Mouse (Mus musculus): ENCODE measurements around the gene Tcp10b. TPM values are rescaled to one million over a fixed set of nuclear protein-coding genes. Genes with fewer than 3 reads are reported as not detected.
"Not testable (repeated sequence)": the region's sequence is repeated elsewhere in the genome, so short reads cannot be mapped to it uniquely, and the experiment has no call there.

The Tcp10b gene
- polyA plus RNA-seq, 1 experiment from 2014 or later = 0.23 TPM

DNA sequence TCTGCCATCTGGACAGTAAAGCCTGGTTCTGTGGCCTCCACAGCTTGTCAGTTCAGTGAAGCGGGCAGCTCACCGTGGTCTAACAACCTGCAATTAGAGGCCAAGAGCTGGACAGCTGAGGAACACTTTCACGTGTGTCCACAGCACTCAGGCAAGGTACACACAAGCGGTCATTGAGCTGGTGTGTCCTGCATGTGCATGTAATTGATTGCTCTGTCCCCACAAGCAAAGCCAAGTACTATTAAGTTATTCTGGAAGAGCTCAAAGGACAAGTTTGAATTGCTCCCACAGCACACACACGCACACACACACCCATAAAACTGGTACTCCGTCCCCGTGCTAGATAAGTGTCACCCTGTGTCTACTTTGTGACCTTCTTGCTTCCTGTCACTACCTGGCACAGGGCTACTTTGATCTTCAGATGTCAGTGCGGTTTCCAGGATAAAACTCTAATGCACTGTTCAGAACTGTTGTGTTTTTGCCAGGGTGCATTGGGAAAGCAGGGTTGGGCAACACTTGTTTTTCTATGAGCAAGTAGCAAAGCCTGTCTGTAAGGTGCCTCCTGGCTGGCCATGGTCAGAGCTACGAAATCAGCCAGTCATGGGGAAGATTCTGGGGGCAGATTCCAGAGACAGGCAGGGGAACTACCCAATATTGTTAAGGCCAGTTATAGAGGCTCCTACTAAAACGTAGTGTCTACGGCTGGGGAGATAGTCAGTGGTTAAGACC, 69.0 kb downstream of the Tcp10b start:
- H3K27me3 ChIP-seq (ENCODE audit: control insufficient read depth, insufficient read depth, low read length); ATAC-seq (ENCODE audit: low FRiP score); H3K4me1 ChIP-seq (replicated peaks; ENCODE audit: control insufficient read depth, insufficient read depth, low read length); H3K9ac ChIP-seq (ENCODE audit: low read depth, low read length); DNase-seq (ENCODE audit: low spot score); H3K4me2 ChIP-seq (replicated peaks; ENCODE audit: low read depth, low read length); H3K9me3 ChIP-seq (ENCODE audit: control insufficient read depth, low read length); H3K4me3 ChIP-seq (ENCODE audit: low read depth, low read length); H3K27ac ChIP-seq (ENCODE audit: low read depth, low read length); H3K36me3 ChIP-seq (ENCODE audit: control insufficient read depth, insufficient read depth, low read length): not testable (repeated sequence)
- 80% methylated on average over 9 of the region's 11 CpGs for WGBS

DNA sequence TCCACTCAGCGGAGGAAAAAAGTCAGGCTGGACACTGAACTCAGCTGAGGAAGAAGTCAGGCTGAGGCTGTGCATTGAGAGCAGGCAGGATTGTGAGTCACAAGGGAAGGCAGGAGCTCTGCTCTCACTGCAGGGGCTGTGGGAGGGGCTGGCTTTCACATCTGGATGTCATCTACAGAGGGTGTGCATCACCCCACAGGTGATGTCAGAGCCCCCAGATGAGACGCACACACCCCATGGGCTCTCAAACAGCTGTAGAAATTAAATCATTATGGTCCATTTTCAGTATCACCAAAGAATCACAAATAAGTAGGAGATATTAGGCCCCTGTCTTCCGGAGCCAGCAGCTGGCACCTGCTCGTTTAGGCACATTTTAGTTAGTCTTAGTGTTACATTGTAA, 70.8 kb downstream of the Tcp10b start, which contains the start of gene Unc93a:
Unc93a (minus strand) TSS at position 101 of the 400 bp plus-strand sequence.
- not testable (repeated sequence) for H3K9ac ChIP-seq (ENCODE audit: low read depth, low read length); H3K27ac ChIP-seq (ENCODE audit: low read depth, low read length); H3K27me3 ChIP-seq (ENCODE audit: control insufficient read depth, insufficient read depth, low read length); DNase-seq (ENCODE audit: low spot score); H3K4me1 ChIP-seq (replicated peaks; ENCODE audit: control insufficient read depth, insufficient read depth, low read length); H3K9me3 ChIP-seq (ENCODE audit: control insufficient read depth, low read length); H3K36me3 ChIP-seq (ENCODE audit: control insufficient read depth, insufficient read depth, low read length); H3K4me3 ChIP-seq (ENCODE audit: low read depth, low read length); ATAC-seq (ENCODE audit: low FRiP score); H3K4me2 ChIP-seq (replicated peaks; ENCODE audit: low read depth, low read length)
- 89% methylated on average over 3 of the region's 4 CpGs for WGBS

Other genes with a start within 250 kb of the Tcp10b start
- gene Mas1, start 193.0 kb upstream of the Tcp10b start, polyA plus RNA-seq (2014; fragmentation: Nextera tagmentation; extraction: Ambion mirVana) = 0.08 and 0.14 TPM in 2 replicates
- gene Mrgprh, start 185.1 kb upstream of the Tcp10b start, polyA plus RNA-seq (2014; fragmentation: Nextera tagmentation; extraction: Ambion mirVana) = not detected in 2 replicates
- 1.0 and 1.5 TPM in 2 replicates for gene Pnldc1, start 150.9 kb upstream of the Tcp10b start, polyA plus RNA-seq (2014; fragmentation: Nextera tagmentation; extraction: Ambion mirVana)
- gene Tcp1, start 145.4 kb upstream of the Tcp10b start, polyA plus RNA-seq (2014; fragmentation: Nextera tagmentation; extraction: Ambion mirVana) = 546 and 558 TPM in 2 replicates
- gene Mrpl18, start 144.8 kb upstream of the Tcp10b start, polyA plus RNA-seq (2014; fragmentation: Nextera tagmentation; extraction: Ambion mirVana) = 162 and 171 TPM in 2 replicates
- gene Acat3, start 120.5 kb upstream of the Tcp10b start, polyA plus RNA-seq (2014; fragmentation: Nextera tagmentation; extraction: Ambion mirVana) = 0.71 and 1.2 TPM in 2 replicates
- 244 and 372 TPM in 2 replicates for gene Acat2, start 100.4 kb upstream of the Tcp10b start, polyA plus RNA-seq (2014; fragmentation: Nextera tagmentation; extraction: Ambion mirVana)
- gene Wtap, start 66.9 kb upstream of the Tcp10b start, polyA plus RNA-seq (2014; fragmentation: Nextera tagmentation; extraction: Ambion mirVana) = 130 and 133 TPM in 2 replicates
- gene Sod2, start 54.3 kb upstream of the Tcp10b start, polyA plus RNA-seq (2014; fragmentation: Nextera tagmentation; extraction: Ambion mirVana) = 120 and 127 TPM in 2 replicates
- 0.25 TPM in 1 of 2 replicates, not detected in the other for gene Gpr31b, start 8.8 kb upstream of the Tcp10b start, polyA plus RNA-seq (2014; fragmentation: Nextera tagmentation; extraction: Ambion mirVana)
- gene Unc93a, start 70.7 kb downstream of the Tcp10b start, polyA plus RNA-seq (2014; fragmentation: Nextera tagmentation; extraction: Ambion mirVana) = not detected in 2 replicates
- not detected in 2 replicates for gene Smok2a, start 160.1 kb downstream of the Tcp10b start, polyA plus RNA-seq (2014; fragmentation: Nextera tagmentation; extraction: Ambion mirVana)
- gene Smok2b, start 169.2 kb downstream of the Tcp10b start, polyA plus RNA-seq (2014; fragmentation: Nextera tagmentation; extraction: Ambion mirVana) = not detected in 2 replicates

All from hindbrain, embryonic 11.5 days (tissue).